8 mouse cellular contexts compared by ENCODE assay signal in genomic region chr12:56696174-56697010, GRCm38 (mm10). TPM values are rescaled to one million over a fixed set of nuclear protein-coding genes. Genes with fewer than 3 reads are reported as not detected.
A peak's percentile ranks its signal among the peaks of the same experiment; 100 is the strongest.
DNase-seq lines count a peak whose midpoint lies in the region; ATAC-seq lines count a peak whose summit lies in the region.

No protein-coding gene starts in this region.

- H3K4me3 ChIP-seq in forebrain, embryonic 10.5 days: peak overlapping the region; percentile 43
- H3K4me3 ChIP-seq in forebrain, embryonic 16.5 days (replicated peaks; ENCODE audit: low read length): no peak overlapping the region; the same call in none of the 2 replicates
- peak overlapping the region; percentile 46 for H3K4me3 ChIP-seq in hindbrain, embryonic 10.5 days

- H3K4me1 ChIP-seq in forebrain, embryonic 10.5 days: peaks cover 63% of the 10 kb centered on the region
- H3K4me1 ChIP-seq in forebrain, embryonic 16.5 days (replicated peaks; ENCODE audit: control insufficient read depth, insufficient read depth, low read length): peaks cover 21% of the 10 kb centered on the region
- peaks cover 46% of the 10 kb centered on the region for H3K4me1 ChIP-seq in hindbrain, embryonic 10.5 days (replicated peaks)

- ATAC-seq in forebrain, embryonic 16.5 days: no peak
- ATAC-seq in megakaryocyte-erythroid progenitor cell, adult 5-6 weeks (replicated peaks; ENCODE audit: low FRiP score, low TSS enrichment, poor library complexity, severe bottlenecking): peak; percentile 12; the same call in 1 of the 2 replicates
- no peak for ATAC-seq in cerebellum, adult (ENCODE audit: insufficient number of reproducible peaks, low FRiP score, low TSS enrichment)

- peak; percentile 64 for DNase-seq in forebrain, embryonic 10.5 days (ENCODE audit: extremely low spot score, low spot score)
- DNase-seq in ES-CJ7 (ENCODE audit: low read depth, low spot score): peak; percentile 73
- DNase-seq in hindbrain, embryonic 10.5 days (ENCODE audit: low spot score): peak; percentile 62
- DNase-seq in urinary bladder, postnatal 36 days (ENCODE audit: low spot score in 2 of 2): no peak
- DNase-seq in layer of hippocampus, adult 18-20 months (ENCODE audit: low spot score in 2 of 2): no peak

- no peak overlapping the region for H3K27ac ChIP-seq in forebrain, embryonic 10.5 days
- H3K27ac ChIP-seq in forebrain, embryonic 16.5 days (ENCODE audit: low read length): no peak overlapping the region
- no peak overlapping the region for H3K27ac ChIP-seq in hindbrain, embryonic 10.5 days

- WGBS in forebrain, embryonic 10.5 days: under 1% methylated on average over 57 of the region's 57 CpGs
- under 1% methylated on average over 57 of the region's 57 CpGs for WGBS in forebrain, embryonic 16.5 days
- WGBS in hindbrain, embryonic 10.5 days: under 1% methylated on average over 57 of the region's 57 CpGs

- H3K36me3 ChIP-seq in forebrain, embryonic 10.5 days (replicated peaks): no peaks in the 10 kb centered on the region
- no peaks in the 10 kb centered on the region for H3K36me3 ChIP-seq in forebrain, embryonic 16.5 days (ENCODE audit: control insufficient read depth, insufficient read depth)
- no peaks in the 10 kb centered on the region for H3K36me3 ChIP-seq in hindbrain, embryonic 10.5 days

- peaks cover 100% of the 10 kb centered on the region for H3K27me3 ChIP-seq in forebrain, embryonic 10.5 days (ENCODE audit: poor library complexity, severe bottlenecking)
- H3K27me3 ChIP-seq in forebrain, embryonic 16.5 days (replicated peaks; ENCODE audit: control insufficient read depth, insufficient read depth, low read length): peaks cover 85% of the 10 kb centered on the region
- peaks cover 100% of the 10 kb centered on the region for H3K27me3 ChIP-seq in hindbrain, embryonic 10.5 days (ENCODE audit: insufficient read depth, poor library complexity, severe bottlenecking)

- no peaks in the 10 kb centered on the region for H3K9me3 ChIP-seq in forebrain, embryonic 10.5 days
- no peaks in the 10 kb centered on the region for H3K9me3 ChIP-seq in forebrain, embryonic 16.5 days (ENCODE audit: control insufficient read depth, low read length)
- no peaks in the 10 kb centered on the region for H3K9me3 ChIP-seq in hindbrain, embryonic 10.5 days

- no peak overlapping the region for H3K9ac ChIP-seq in forebrain, embryonic 16.5 days (replicated peaks; ENCODE audit: low read depth, low read length)

- H3K4me2 ChIP-seq in forebrain, embryonic 16.5 days (ENCODE audit: low read length): no peak overlapping the region

RNA-seq across cellular contexts. Expression of gene Pax9, which starts 4.8 kb away (rescaled TPM):
- 1.3 and 1.4 TPM in 2 replicates for polyA plus RNA-seq in forebrain, embryonic 10.5 days (2016; fragmentation: Nextera tagmentation; extraction: Ambion mirVana)
- polyA plus RNA-seq in forebrain, embryonic 16.5 days (2015; fragmentation: Nextera tagmentation; extraction: Ambion mirVana): 0.07 TPM in 1 of 2 replicates, not detected in the other
- 2.4 and 3.0 TPM in 2 replicates for polyA plus RNA-seq in hindbrain, embryonic 10.5 days (2016; fragmentation: Nextera tagmentation; extraction: Ambion mirVana)
- not detected in 2 replicates for total RNA-seq in megakaryocyte-erythroid progenitor cell, adult 5-6 weeks (2014; fragmentation: Nextera tagmentation)
- 0.14 TPM in 1 of 2 replicates, not detected in the other for total RNA-seq in megakaryocyte-erythroid progenitor cell, adult 5-6 weeks (2017)
- total RNA-seq in layer of hippocampus, adult 18-20 months (2021): not detected

Comparison
In these comparisons a context has a peak if more than half of its experiments do, and no peak if none do; other contexts are left out.
1. DNase-seq: peak in forebrain, embryonic 10.5 days (single experiment), ES-CJ7 (single experiment) and hindbrain, embryonic 10.5 days (single experiment); none in urinary bladder, postnatal 36 days (0 of 2) and layer of hippocampus, adult 18-20 months (0 of 2).